Mouse (Mus musculus): Measurements from ENCODE around the gene Tmem184b. TPM values are rescaled to one million over a fixed set of nuclear protein-coding genes. Genes with fewer than 3 reads are reported as not detected.

Gene Tmem184b
- polyA plus RNA-seq, 1 experiment from 2014 or later: 58.5 TPM

GRCm38 (mm10) chr15:79409077-79409573 lies 5.8 kb upstream of the Tmem184b start:
- Histone ChIP-seq H3K4me3 (replicated peaks) (no peak overlapping the region), H3K4me2 (no peak overlapping the region), H3K9ac (no peak overlapping the region), H3K27me3 (replicated peaks) (no peaks in the 10 kb centered on the region), H3K36me3 (no peaks in the 10 kb centered on the region), H3K9me3 (no peaks in the 10 kb centered on the region), H3K27ac (no peak overlapping the region), H3K4me1 (peaks cover 2% of the 10 kb centered on the region; the same call in 1 of the 2 replicates)
- ATAC-seq (ENCODE audit: insufficient read depth, low FRiP score, low read depth): no peak
- WGBS: 88% methylated on average over 4 of the region's 4 CpGs

- no peaks in the 10 kb centered on the region for H3K27me3 ChIP-seq (replicated peaks)
- no peaks in the 10 kb centered on the region for H3K9me3 ChIP-seq
- no peak overlapping the region for H3K4me3 ChIP-seq (replicated peaks)
- WGBS: 83% methylated on average over 4 of the region's 4 CpGs
- no peak overlapping the region for H3K4me2 ChIP-seq
- H3K27ac ChIP-seq: no peak overlapping the region
- no peak for ATAC-seq (ENCODE audit: insufficient read depth, low FRiP score, low read depth)
- H3K9ac ChIP-seq: no peak overlapping the region
- peaks cover 16% of the 10 kb centered on the region for H3K4me1 ChIP-seq
- no peaks in the 10 kb centered on the region for H3K36me3 ChIP-seq
Measured at GRCm38 (mm10) chr15:79406564-79406963, 3.2 kb upstream of the Tmem184b start.

GRCm38 (mm10) chr15:79404277-79404676 lies 908 bp upstream of the Tmem184b start:
- no peak for ATAC-seq (ENCODE audit: insufficient read depth, low FRiP score, low read depth)
- H3K9ac ChIP-seq: no peak overlapping the region
- H3K4me3 ChIP-seq (replicated peaks): no peak overlapping the region
- 74% methylated on average over 1 of the region's 1 CpGs for WGBS
- H3K4me2 ChIP-seq: no peak overlapping the region; the same call in 1 of the 2 replicates
- no peaks in the 10 kb centered on the region for H3K36me3 ChIP-seq
- H3K4me1 ChIP-seq: peaks cover 38% of the 10 kb centered on the region
- H3K27ac ChIP-seq: no peak overlapping the region
- H3K27me3 ChIP-seq (replicated peaks): no peaks in the 10 kb centered on the region
- H3K9me3 ChIP-seq: no peaks in the 10 kb centered on the region

GRCm38 (mm10) chr15:79403763-79404210 lies 418 bp upstream of the Tmem184b start:
- 16% methylated on average over 9 of the region's 9 CpGs for WGBS
- peak overlapping the region; percentile 81; the same call in 1 of the 2 replicates for H3K27ac ChIP-seq

GRCm38 (mm10) chr15:79402176-79402575 lies 1.2 kb downstream of the Tmem184b start:
- Histone ChIP-seq H3K9me3 (no peaks in the 10 kb centered on the region), H3K4me1 (peaks cover 39% of the 10 kb centered on the region), H3K27ac (peak overlapping the region; percentile 81; the same call in 1 of the 2 replicates), H3K9ac (peak overlapping the region; percentile 86), H3K27me3 (replicated peaks) (no peaks in the 10 kb centered on the region), H3K4me3 (replicated peaks) (peak overlapping the region; percentile 95), H3K36me3 (no peaks in the 10 kb centered on the region), H3K4me2 (peak overlapping the region; percentile 87)
- 18% methylated on average over 5 of the region's 5 CpGs for WGBS
- ATAC-seq (ENCODE audit: insufficient read depth, low FRiP score, low read depth): no peak

More at GRCm38 (mm10) chr15:79403763-79404210, 418 bp upstream of the Tmem184b start:
- peak overlapping the region; percentile 95 for H3K4me3 ChIP-seq (replicated peaks)
- H3K9me3 ChIP-seq: no peaks in the 10 kb centered on the region
- peak overlapping the region; percentile 87 for H3K4me2 ChIP-seq
- H3K9ac ChIP-seq: peak overlapping the region; percentile 86; the same call in 1 of the 2 replicates
- H3K4me1 ChIP-seq: peaks cover 39% of the 10 kb centered on the region
- H3K36me3 ChIP-seq: no peaks in the 10 kb centered on the region
- no peaks in the 10 kb centered on the region for H3K27me3 ChIP-seq (replicated peaks)
- no peak for ATAC-seq (ENCODE audit: insufficient read depth, low FRiP score, low read depth)

GRCm38 (mm10) chr15:79400975-79401365 lies 2.4 kb downstream of the Tmem184b start:
- 47% methylated on average over 7 of the region's 7 CpGs for WGBS
- Histone ChIP-seq H3K4me1 (peaks cover 42% of the 10 kb centered on the region), H3K9ac (no peak overlapping the region), H3K4me3 (replicated peaks) (no peak overlapping the region), H3K27me3 (replicated peaks) (no peaks in the 10 kb centered on the region), H3K27ac (peak overlapping the region; percentile 36; the same call in 1 of the 2 replicates), H3K4me2 (peak overlapping the region; percentile 87), H3K9me3 (no peaks in the 10 kb centered on the region), H3K36me3 (no peaks in the 10 kb centered on the region)
- ATAC-seq (ENCODE audit: insufficient read depth, low FRiP score, low read depth): no peak

- H3K9me3 ChIP-seq: no peaks in the 10 kb centered on the region
- H3K27ac ChIP-seq: 0 out of 2 replicates have a peak overlapping the region, but pooled peaks have one; percentile 13
- peak overlapping the region; percentile 87; the same call in 1 of the 2 replicates for H3K4me2 ChIP-seq
- no peaks in the 10 kb centered on the region for H3K27me3 ChIP-seq (replicated peaks)
- no peak overlapping the region for H3K4me3 ChIP-seq (replicated peaks)
- no peak for ATAC-seq (ENCODE audit: insufficient read depth, low FRiP score, low read depth)
- 68% methylated on average over 6 of the region's 6 CpGs for WGBS
- H3K4me1 ChIP-seq: peaks cover 48% of the 10 kb centered on the region
- no peaks in the 10 kb centered on the region for H3K36me3 ChIP-seq
- H3K9ac ChIP-seq: no peak overlapping the region
Measured at GRCm38 (mm10) chr15:79400134-79400974, 3.0 kb downstream of the Tmem184b start.

GRCm38 (mm10) chr15:79399231-79400052 lies 3.9 kb downstream of the Tmem184b start:
- Histone ChIP-seq H3K4me1 (peaks cover 57% of the 10 kb centered on the region), H3K9ac (no peak overlapping the region), H3K36me3 (no peaks in the 10 kb centered on the region), H3K27me3 (replicated peaks) (no peaks in the 10 kb centered on the region), H3K27ac (0 out of 2 replicates have a peak overlapping the region, but pooled peaks have one; percentile 11), H3K4me3 (replicated peaks) (no peak overlapping the region), H3K4me2 (no peak overlapping the region), H3K9me3 (no peaks in the 10 kb centered on the region)
- 69% methylated on average over 14 of the region's 14 CpGs for WGBS
- ATAC-seq (ENCODE audit: insufficient read depth, low FRiP score, low read depth): no peak

- Histone ChIP-seq H3K36me3 (no peaks in the 10 kb centered on the region), H3K27me3 (replicated peaks) (no peaks in the 10 kb centered on the region), H3K9ac (no peak overlapping the region), H3K4me3 (replicated peaks) (no peak overlapping the region), H3K4me1 (peaks cover 66% of the 10 kb centered on the region), H3K9me3 (no peaks in the 10 kb centered on the region), H3K4me2 (no peak overlapping the region), H3K27ac (peak overlapping the region; percentile 36; the same call in 1 of the 2 replicates)
- WGBS: 81% methylated on average over 11 of the region's 11 CpGs
- ATAC-seq (ENCODE audit: insufficient read depth, low FRiP score, low read depth): no peak
Measured at GRCm38 (mm10) chr15:79396736-79397135, 6.6 kb downstream of the Tmem184b start.

- Histone ChIP-seq H3K4me3 (replicated peaks) (no peak overlapping the region), H3K36me3 (no peaks in the 10 kb centered on the region), H3K9me3 (no peaks in the 10 kb centered on the region), H3K27me3 (replicated peaks) (no peaks in the 10 kb centered on the region), H3K4me2 (no peak overlapping the region), H3K4me1 (peaks cover 67% of the 10 kb centered on the region), H3K27ac (no peak overlapping the region), H3K9ac (no peak overlapping the region)
- 66% methylated on average over 6 of the region's 6 CpGs for WGBS
- ATAC-seq (ENCODE audit: insufficient read depth, low FRiP score, low read depth): no peak
Measured at GRCm38 (mm10) chr15:79395281-79395680, 8.1 kb downstream of the Tmem184b start.

- Histone ChIP-seq H3K4me2 (no peak overlapping the region), H3K27ac (no peak overlapping the region), H3K27me3 (replicated peaks) (no peaks in the 10 kb centered on the region), H3K4me1 (peaks cover 67% of the 10 kb centered on the region), H3K36me3 (no peaks in the 10 kb centered on the region), H3K9me3 (no peaks in the 10 kb centered on the region), H3K4me3 (replicated peaks) (no peak overlapping the region), H3K9ac (no peak overlapping the region)
- 50% methylated on average over 4 of the region's 4 CpGs for WGBS
- no peak for ATAC-seq (ENCODE audit: insufficient read depth, low FRiP score, low read depth)
Measured at GRCm38 (mm10) chr15:79394842-79395241, 8.5 kb downstream of the Tmem184b start.

All from stomach, embryonic 15.5 days (tissue).